Mouse (Mus musculus) neutrophil, adult 65 days (primary cell): ENCODE measurements around the gene Ankrd7. TPM values are rescaled to one million over a fixed set of nuclear protein-coding genes. Genes with fewer than 3 reads are reported as not detected.

Experiments
- total RNA-seq: library from RNA; stranded (reverse); gene quantifications from 2 replicates; pipeline ENCODE4 v1.2.4, GENCODE M21; 2023

The Ankrd7 gene
- not detected in 2 replicates for total RNA-seq

GRCm38 (mm10) chr6:18866018-18866417 lies at the start of gene Ankrd7:
Gene Ankrd7 (plus strand): TSS chr6:18866318.

GRCm38 (mm10) chr6:18848051-18848701 lies 17.9 kb upstream of the Ankrd7 start, which contains the start of gene Lsm8:
Gene Lsm8 (plus strand): TSS chr6:18848579.

Other genes with a start within 250 kb of the Ankrd7 start
- gene Lsm8, start 17.7 kb upstream of the Ankrd7 start, total RNA-seq: 28.7 and 30.8 TPM in 2 replicates